Mouse (Mus musculus): ENCODE measurements at regions not wholly inside any gene's neighbourhood (a gene's known extent, or its start where the extent isn't known, plus 50 kb on each side); places are given as distances from the start of the nearest gene placed in this dataset.

GRCm38 (mm10) chr17:61589255-61589654 is 1291.9 kb downstream of the Efna5 start:
- no peak for DNase-seq (ENCODE audit: low spot score)
- 62% methylated on average over 2 of the region's 2 CpGs for WGBS
- Histone ChIP-seq H3K4me3 (replicated peaks; ENCODE audit: low read length) (no peak overlapping the region), H3K4me1 (replicated peaks; ENCODE audit: control insufficient read depth, insufficient read depth, low read length) (no peaks in the 10 kb centered on the region), H3K27me3 (ENCODE audit: control insufficient read depth, insufficient read depth, low read length) (no peaks in the 10 kb centered on the region), H3K36me3 (replicated peaks; ENCODE audit: control insufficient read depth, insufficient read depth) (no peaks in the 10 kb centered on the region), H3K9me3 (ENCODE audit: control insufficient read depth, low read length) (peaks cover 7% of the 10 kb centered on the region; the same call in 1 of the 2 replicates), H3K9ac (no peak overlapping the region), H3K27ac (no peak overlapping the region), H3K4me2 (replicated peaks) (no peak overlapping the region)
- ATAC-seq (ENCODE audit: low FRiP score): no peak

GRCm38 (mm10) chr17:61578895-61579294 is 1302.2 kb downstream of the Efna5 start:
- Histone ChIP-seq H3K9me3 (ENCODE audit: control insufficient read depth, low read length) (no peaks in the 10 kb centered on the region), H3K27ac (no peak overlapping the region), H3K9ac (no peak overlapping the region), H3K4me3 (replicated peaks; ENCODE audit: low read length) (no peak overlapping the region), H3K36me3 (replicated peaks; ENCODE audit: control insufficient read depth, insufficient read depth) (no peaks in the 10 kb centered on the region), H3K4me2 (replicated peaks) (no peak overlapping the region), H3K27me3 (ENCODE audit: control insufficient read depth, insufficient read depth, low read length) (no peaks in the 10 kb centered on the region), H3K4me1 (replicated peaks; ENCODE audit: control insufficient read depth, insufficient read depth, low read length) (no peaks in the 10 kb centered on the region)
- DNase-seq (ENCODE audit: low spot score) (no peak), ATAC-seq (ENCODE audit: low FRiP score) (no peak)
- 82% methylated on average over 3 of the region's 3 CpGs for WGBS

GRCm38 (mm10) chr17:61570933-61571332 is 1310.2 kb downstream of the Efna5 start:
- Histone ChIP-seq H3K9me3 (ENCODE audit: control insufficient read depth, low read length) (no peaks in the 10 kb centered on the region), H3K27ac (no peak overlapping the region), H3K4me2 (replicated peaks) (no peak overlapping the region), H3K9ac (no peak overlapping the region), H3K36me3 (replicated peaks; ENCODE audit: control insufficient read depth, insufficient read depth) (no peaks in the 10 kb centered on the region), H3K27me3 (ENCODE audit: control insufficient read depth, insufficient read depth, low read length) (no peaks in the 10 kb centered on the region), H3K4me1 (replicated peaks; ENCODE audit: control insufficient read depth, insufficient read depth, low read length) (no peaks in the 10 kb centered on the region), H3K4me3 (replicated peaks; ENCODE audit: low read length) (no peak overlapping the region)
- WGBS: 44% methylated on average over 3 of the region's 3 CpGs
- DNase-seq (ENCODE audit: low spot score): no peak
- ATAC-seq (ENCODE audit: low FRiP score): no peak

All from hindbrain, embryonic 14.5 days (tissue).